Mouse (Mus musculus) heart, adult 2 months (tissue): ENCODE measurements around the gene Plxna4.

Experiments used
- CTCF ChIP-seq: fragments of 200-600 bp; IDR thresholded peaks from 2 replicates; pipeline ENCODE4 v1.8.1; 2022; ENCODE audit warnings: antibody characterized with exemption, mild to moderate bottlenecking, moderate library complexity
- EP300 ChIP-seq: fragments of 200-500 bp; IDR thresholded peaks from 2 replicates; pipeline ENCODE4 v1.6.1; 2011; ENCODE audit warnings: low read depth, low read length, control low read depth; ENCODE audit not compliant: insufficient read depth
- POLR2A ChIP-seq: fragments of 200-500 bp; IDR thresholded peaks from 2 replicates; pipeline ENCODE4 v1.6.1; 2011; ENCODE audit warnings: mild to moderate bottlenecking, low read depth, low read length, control low read depth; ENCODE audit not compliant: insufficient read depth

DNA sequence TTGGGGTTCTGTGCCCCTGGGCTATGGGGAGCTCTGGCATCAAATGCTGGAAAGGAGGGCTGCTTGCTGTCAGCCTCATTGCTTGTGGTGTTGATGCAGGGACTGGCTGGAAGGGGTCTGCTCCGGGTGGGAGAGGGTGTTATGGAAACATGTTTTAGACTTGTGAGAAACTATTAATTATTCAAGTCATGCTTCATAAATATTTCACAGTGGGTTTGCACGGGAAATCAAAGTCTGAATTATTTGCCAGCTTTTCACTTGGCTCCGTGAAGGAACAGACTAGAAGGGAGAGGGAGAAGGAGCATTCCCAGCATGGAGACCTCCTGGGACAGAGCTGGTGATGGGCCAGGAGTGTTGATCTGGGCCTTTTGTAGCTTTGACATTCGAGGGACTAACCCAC lies 384.6 kb downstream of the Plxna4 start:
- TF ChIP-seq CTCF (no peak), POLR2A (no peak), EP300 (no peak)
